Mouse (Mus musculus) right cerebral cortex, postnatal 25 days (tissue): ENCODE measurements at regions not wholly inside any gene's neighbourhood (a gene's known extent, or its start where the extent isn't known, plus 50 kb on each side); places are given as distances from the start of the nearest gene placed in this dataset.
"Not testable (repeated sequence)": the region's sequence is repeated elsewhere in the genome, so short reads cannot be mapped to it uniquely, and the experiment has no call there.

Source experiments
- DNase-seq: peaks from one replicate; pipeline ENCODE4 v3.0.0; 2022

GRCm38 (mm10) chr2:147989616-147990015, 57.2 kb downstream of the Foxa2 start:
- no peak for DNase-seq

GRCm38 (mm10) chr2:147988586-147988985, 58.2 kb downstream of the Foxa2 start:
- DNase-seq, result no peak

- DNase-seq, result no peak
Observed at GRCm38 (mm10) chr2:147985261-147985575, 61.6 kb downstream of the Foxa2 start.

- no peak for DNase-seq
Observed at GRCm38 (mm10) chr2:147984547-147985260, 62.1 kb downstream of the Foxa2 start.

DNA sequence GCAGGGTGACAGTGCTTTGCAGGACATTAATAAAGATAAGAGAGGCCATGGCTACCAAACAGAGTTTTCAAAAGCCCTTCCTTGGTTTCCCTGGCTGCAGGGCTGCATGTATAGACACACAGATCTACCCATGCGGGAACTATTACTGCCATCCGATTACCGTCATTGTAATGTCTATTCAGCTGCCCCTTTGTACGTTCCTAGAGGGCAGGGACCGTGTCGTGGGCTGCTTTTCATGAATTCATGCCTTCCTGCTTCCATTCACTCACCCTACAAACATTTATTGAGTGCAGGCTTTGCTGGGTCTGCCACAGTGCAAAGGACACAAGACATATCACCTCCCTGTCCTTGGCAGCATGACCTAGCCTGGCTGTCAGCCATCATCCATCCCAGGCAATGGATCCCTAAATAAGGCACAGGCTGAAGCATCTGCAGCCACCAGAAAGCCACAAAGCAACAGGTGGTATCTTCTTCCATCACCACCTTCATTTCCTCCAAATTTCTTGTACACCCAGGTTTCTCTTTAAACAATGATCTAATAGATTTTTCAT, 65.8 kb downstream of the Foxa2 start:
- DNase-seq, result no peak

DNA sequence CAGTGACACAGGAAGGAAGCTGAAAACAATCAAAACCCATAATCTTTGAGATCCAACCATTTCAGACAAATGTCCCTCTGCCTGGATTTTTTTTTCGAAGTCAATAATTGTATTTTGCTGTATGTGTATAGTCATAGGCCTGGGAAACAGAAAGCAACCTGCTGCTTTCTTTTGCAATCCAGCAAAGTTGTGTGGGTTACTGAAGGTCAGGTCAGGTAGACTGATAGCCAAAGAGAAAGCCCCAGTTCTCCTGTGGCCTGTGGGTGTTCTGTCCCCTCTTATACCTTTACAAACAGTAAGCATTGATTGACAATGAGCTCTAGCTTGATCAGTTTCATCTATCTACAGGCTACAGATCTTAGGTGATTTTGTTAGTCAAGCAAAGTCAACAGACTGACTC, 66.4 kb downstream of the Foxa2 start:
- no peak for DNase-seq

- DNase-seq, result no peak
Observed at GRCm38 (mm10) chr2:147979660-147980364, 67.0 kb downstream of the Foxa2 start.

- no peak for DNase-seq
Observed at GRCm38 (mm10) chr2:147979001-147979400, 67.8 kb downstream of the Foxa2 start.

GRCm38 (mm10) chr2:147974776-147975175, 72.0 kb downstream of the Foxa2 start:
- peak; percentile 23 for DNase-seq

DNA sequence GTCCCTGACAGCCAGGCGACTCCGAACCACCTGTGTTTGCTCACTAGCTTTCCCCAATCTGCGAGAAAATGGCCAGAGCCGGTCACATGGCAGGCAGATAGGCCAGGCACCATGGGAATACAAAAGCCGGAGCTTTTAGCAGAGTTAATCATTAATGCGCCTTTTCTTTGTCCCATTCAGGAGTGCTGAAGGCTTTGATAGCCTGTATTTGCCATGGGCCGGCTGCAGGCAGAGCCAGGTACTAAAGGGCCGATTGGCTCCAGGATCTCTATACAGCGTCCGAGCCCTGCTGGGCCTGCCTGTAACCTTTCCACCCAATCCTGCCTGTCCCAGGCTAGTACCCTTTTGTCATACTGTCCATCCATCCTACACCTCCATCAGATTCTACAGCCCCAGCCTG, 78.1 kb downstream of the Foxa2 start:
- no peak for DNase-seq

GRCm38 (mm10) chr2:147967829-147968529, 78.8 kb downstream of the Foxa2 start:
- DNase-seq, result no peak

DNA sequence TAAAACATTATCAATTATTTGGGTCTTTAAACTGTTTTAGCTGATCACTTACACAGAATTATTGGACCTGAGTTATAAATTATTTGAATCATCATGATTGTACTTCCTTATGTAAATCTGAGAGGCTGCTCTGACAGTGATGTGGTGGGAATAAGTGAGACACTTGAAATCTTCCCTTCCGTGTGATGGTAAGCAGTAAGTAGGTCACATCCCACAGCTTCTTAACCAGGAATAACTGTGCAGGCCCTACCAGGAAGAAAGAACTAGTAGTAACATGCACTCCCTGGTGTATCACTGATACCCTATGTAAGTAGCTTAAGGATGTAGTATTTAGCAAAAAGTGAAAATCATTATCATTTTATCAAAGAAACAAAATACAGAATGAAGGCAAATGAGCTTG, 83.5 kb downstream of the Foxa2 start:
- DNase-seq, result not testable (repeated sequence)

DNA sequence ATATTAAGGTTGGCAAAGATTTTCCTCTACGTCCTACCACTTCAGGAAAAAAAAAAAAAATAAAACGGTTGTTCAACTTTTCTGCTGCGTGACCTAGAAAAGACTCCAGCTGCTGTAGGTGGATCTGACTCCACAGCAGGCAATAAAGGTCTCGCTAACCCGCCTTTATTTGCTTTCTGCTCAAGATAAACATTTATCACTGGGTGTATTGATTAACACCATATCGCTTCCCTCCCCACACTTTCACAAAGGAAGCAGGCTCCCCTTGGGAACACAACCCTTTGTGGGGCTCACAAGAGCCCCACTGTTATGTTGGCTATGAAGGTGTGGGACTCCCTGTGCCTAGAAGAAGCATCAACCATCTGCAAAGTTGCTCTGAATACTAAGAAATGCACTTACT, 85.1 kb downstream of the Foxa2 start:
- DNase-seq, result no peak

GRCm38 (mm10) chr2:147954183-147954582, 92.6 kb downstream of the Foxa2 start:
- no peak for DNase-seq

GRCm38 (mm10) chr2:147951233-147951632, 95.5 kb downstream of the Foxa2 start:
- no peak for DNase-seq

- DNase-seq, result no peak
Observed at GRCm38 (mm10) chr2:147944171-147945040, 102.4 kb downstream of the Foxa2 start.

DNA sequence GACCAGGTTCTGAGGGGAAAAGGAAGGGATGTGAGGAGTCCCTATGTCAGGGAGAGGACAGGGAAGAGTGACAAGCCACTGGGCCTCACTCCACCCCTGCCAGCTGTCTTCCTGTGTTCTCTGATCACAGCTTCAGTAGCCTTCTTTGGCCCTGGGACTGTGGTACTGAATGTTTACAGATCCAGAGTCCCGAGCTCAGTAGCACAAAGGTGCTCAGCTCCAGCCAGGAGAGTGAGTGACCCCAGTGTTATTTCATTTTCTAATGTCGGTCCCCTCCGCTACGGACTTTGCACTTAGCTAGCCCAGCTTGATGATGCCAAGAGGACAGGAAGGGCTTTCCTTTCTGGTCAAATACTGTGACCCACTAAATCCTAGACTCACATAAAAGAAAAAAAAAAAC, 104.2 kb downstream of the Foxa2 start:
- no peak for DNase-seq

- DNase-seq, result no peak
Observed at GRCm38 (mm10) chr2:147941319-147941718, 105.5 kb downstream of the Foxa2 start.

GRCm38 (mm10) chr2:147932494-147932893, 114.3 kb downstream of the Foxa2 start:
- DNase-seq, result no peak

- no peak for DNase-seq
Observed at GRCm38 (mm10) chr2:147929031-147929711, 117.6 kb downstream of the Foxa2 start.

GRCm38 (mm10) chr2:147927792-147928670, 118.7 kb downstream of the Foxa2 start:
- DNase-seq, result peak; percentile 5
